Mouse (Mus musculus) megakaryocyte-erythroid progenitor cell, adult 5 weeks (primary cell): Measurements from ENCODE around the gene Slc1a1. TPM values are rescaled to one million over a fixed set of nuclear protein-coding genes. Genes with fewer than 3 reads are reported as not detected.

ENCODE experiments used
- polyA plus RNA-seq: library from polyadenylated mRNA; stranded (reverse); fragments of >175 nt; gene quantifications from 2 replicates; pipeline ENCODE4 v1.2.3, GENCODE M21; 2012

Slc1a1 gene
- 0.02 TPM in 1 of 2 replicates, not detected in the other for polyA plus RNA-seq

DNA sequence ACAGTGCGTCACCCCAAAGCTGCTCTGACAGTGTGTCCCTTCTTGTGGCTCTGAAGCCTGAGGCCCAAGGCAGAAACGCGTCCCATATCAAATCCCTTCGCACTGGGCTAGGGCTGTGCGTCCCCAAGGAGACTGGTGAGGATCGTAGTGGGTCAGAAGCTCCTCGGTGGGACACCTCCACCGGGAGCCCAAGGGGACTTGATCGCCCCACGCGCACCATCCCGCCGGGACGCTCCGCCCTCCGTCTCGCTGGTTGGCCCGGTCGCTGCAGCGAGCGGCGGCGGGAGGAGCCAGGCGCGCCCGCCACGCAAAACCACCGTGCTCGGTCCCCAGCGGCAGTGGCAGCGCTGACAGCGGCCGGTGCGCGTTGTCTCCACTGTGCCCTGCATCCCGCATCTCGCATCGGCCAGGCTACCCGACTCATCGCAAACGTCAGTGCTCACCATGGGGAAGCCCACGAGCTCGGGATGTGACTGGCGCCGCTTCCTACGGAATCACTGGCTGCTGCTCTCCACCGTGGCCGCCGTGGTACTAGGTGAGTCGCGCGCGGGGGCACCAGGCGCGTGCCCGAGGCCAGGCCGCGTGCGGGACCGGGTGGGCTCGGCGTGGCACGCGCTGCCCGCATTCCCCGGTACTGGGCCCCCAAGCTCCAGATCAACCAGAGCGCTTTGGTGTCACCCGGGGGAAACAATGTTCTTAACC lies at the start of gene Slc1a1:
Gene Slc1a1, plus strand, starts transcription at position 252 of the 702 bp plus-strand sequence.

Other genes with a start within 250 kb of the Slc1a1 start
- 2.3 and 5.3 TPM in 2 replicates for gene Glis3, start 155.0 kb upstream of the Slc1a1 start, polyA plus RNA-seq
- gene Plpp6, start 128.9 kb downstream of the Slc1a1 start, polyA plus RNA-seq: 6.0 and 6.6 TPM in 2 replicates
- gene 4430402I18Rik, start 132.8 kb downstream of the Slc1a1 start, polyA plus RNA-seq: 0.25 TPM in 1 of 2 replicates, not detected in the other
- 3.0 TPM in 2 replicates for gene Cdc37l1, start 155.3 kb downstream of the Slc1a1 start, polyA plus RNA-seq
- gene Ak3, start 212.9 kb downstream of the Slc1a1 start, polyA plus RNA-seq: 10.6 and 14.7 TPM in 2 replicates